Mouse (Mus musculus): ENCODE results near the gene Tbxa2r.

GRCm38 (mm10) chr10:81344421-81345161, 16.1 kb downstream of the Tbxa2r start:
- TF ChIP-seq CTCF (IDR thresholded peaks at IDR 0.05; ENCODE audit: extremely low read depth, insufficient read depth, insufficient read length, insufficient replicate concordance) (peak; percentile 5; the same call in 1 of the 2 replicates), POLR2A (IDR thresholded peaks at IDR 0.05; ENCODE audit: low read depth, low read length) (no peak)

All from spleen, adult 2 months (tissue).